ENCODE assay signal across 8 mouse cellular contexts in the genomic region with DNA sequence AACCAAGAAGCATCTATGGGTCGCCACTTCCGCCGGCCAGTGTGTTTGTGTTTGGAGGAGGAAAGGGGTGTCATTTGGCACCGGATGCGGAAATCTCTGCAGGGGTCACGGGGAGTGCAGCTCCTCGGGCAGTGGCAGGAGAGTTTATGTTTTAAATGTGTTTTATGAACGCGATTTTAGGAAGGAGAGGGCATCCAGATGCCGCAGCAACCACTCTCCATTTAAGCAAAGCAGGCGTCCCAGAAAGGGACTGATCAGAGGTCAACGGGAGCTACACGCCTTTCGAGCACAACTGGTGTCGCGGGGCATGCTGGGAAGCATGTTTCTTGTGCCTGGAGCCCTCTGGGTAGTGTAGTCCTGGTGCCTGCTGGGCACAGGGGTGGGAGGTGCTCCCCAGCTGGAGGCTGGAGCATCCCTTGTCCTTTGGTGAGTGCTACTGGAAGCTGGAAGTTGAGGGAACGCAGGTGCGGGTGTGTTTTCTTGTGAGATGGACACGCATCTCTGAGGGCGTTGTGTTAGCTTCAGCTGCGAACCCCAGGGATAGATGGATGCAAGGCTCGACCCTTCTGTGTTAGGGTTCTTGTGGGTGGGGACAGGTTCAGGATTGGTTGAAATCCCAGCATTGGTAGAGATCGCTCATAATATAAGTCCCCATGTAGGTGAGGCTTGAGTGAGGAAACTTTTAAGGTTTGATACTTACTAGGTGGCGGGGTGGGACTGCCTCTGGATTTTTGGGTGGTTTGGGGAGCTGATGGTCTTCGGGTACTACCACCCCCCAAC.
DNase-seq lines count a peak whose midpoint lies in the region; ATAC-seq lines count a peak whose summit lies in the region.

No protein-coding gene starts in this region.

- peak overlapping the region; percentile 60 for H3K4me3 ChIP-seq in intestine, embryonic 16.5 days (ENCODE audit: low read length)

- H3K4me1 ChIP-seq in intestine, embryonic 16.5 days (ENCODE audit: control insufficient read depth, insufficient read depth, low read length) = no peaks in the 10 kb centered on the region

- H3K36me3 ChIP-seq in intestine, embryonic 16.5 days (ENCODE audit: control insufficient read depth, insufficient read depth, low read length) = no peaks in the 10 kb centered on the region

- peak overlapping the region; percentile 73 for H3K9ac ChIP-seq in intestine, embryonic 16.5 days (ENCODE audit: low read depth, low read length)

- intact Hi-C loops in left cerebral cortex, postnatal 25 days (cut with DNase I) = loop anchor here (10.0 kb wide), 1 partner anchor 1344 kb away; no protein-coding TSS in a partner anchor

- H3K27me3 ChIP-seq in intestine, embryonic 16.5 days (replicated peaks; ENCODE audit: control insufficient read depth, insufficient read depth, low read length) = no peaks in the 10 kb centered on the region

- peak; percentile 73 to 74 for DNase-seq in adrenal gland, adult 18-20 months (ENCODE audit: low spot score in 2 of 2)
- peak; percentile 90 for DNase-seq in embryo, embryonic 10.5 days (ENCODE audit: low spot score)
- DNase-seq in gastrocnemius, postnatal 4 days (ENCODE audit: low spot score in 2 of 2) = peak; percentile 46 to 79
- peak; percentile 91 to 95 for DNase-seq in left cerebral cortex, postnatal 25 days (ENCODE audit: low spot score in 2 of 2)
- peak; percentile 77 for DNase-seq in mesoderm, embryonic 11.5 days (ENCODE audit: low read depth, low spot score)
- DNase-seq in right cerebral cortex, postnatal 25 days = peak; percentile 90
- peak; percentile 77 to 80 for DNase-seq in urinary bladder, postnatal 36 days (ENCODE audit: low spot score in 2 of 2)

- 8% methylated on average over 25 of the region's 25 CpGs for WGBS in intestine, embryonic 16.5 days

- H3K9me3 ChIP-seq in intestine, embryonic 16.5 days (ENCODE audit: control insufficient read depth, low read length) = no peaks in the 10 kb centered on the region

- H3K27ac ChIP-seq in intestine, embryonic 16.5 days (ENCODE audit: low read length) = peak overlapping the region; percentile 53

- H3K4me2 ChIP-seq in intestine, embryonic 16.5 days (ENCODE audit: low read depth, low read length) = peak overlapping the region; percentile 66

- peak; percentile 98 for ATAC-seq in intestine, embryonic 16.5 days

Comparison
In these comparisons a context has a peak if more than half of its experiments do, and no peak if none do; other contexts are left out.
1. Peak in every context shown above with its lines: DNase-seq, ATAC-seq, H3K4me3 ChIP-seq and H3K27ac ChIP-seq.